ENCODE assay signal across 8 mouse cellular contexts in the genomic region with DNA sequence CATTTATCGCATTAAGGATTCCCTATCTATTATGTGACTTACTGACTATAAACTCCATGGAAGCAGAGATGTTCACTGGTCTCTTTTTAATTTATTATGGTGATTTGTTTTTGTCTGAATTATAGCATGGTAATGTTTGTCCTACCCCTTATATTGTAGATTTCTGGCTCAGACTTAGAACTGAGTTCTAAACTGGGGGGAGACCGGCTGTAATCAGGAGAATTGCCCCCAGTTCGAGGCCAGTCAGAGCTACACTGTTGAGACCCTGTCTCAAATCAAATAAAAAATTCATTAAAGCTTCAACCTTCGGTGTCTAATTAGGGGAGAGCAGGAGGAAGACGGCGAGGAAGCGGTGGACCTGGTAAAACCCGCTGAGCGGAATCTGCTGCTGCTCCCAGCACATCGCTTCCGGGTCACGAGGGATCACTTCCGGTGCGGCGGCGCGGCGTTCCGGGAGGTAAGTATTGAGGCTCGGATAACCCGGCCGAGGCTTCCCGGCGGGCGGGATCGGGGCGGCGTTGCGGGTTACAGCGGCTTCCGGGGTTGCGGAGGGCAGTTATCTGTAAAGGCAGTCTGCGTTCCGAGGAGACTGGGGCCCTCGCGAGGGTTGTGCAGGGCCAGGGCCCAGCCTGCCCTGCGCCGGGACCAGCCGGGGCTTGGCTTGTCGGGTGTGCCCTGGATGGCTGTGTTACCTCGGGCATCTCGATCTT. TPM values are rescaled to one million over a fixed set of nuclear protein-coding genes. Genes with fewer than 3 reads are reported as not detected.
DNase-seq lines count a peak whose midpoint lies in the region; ATAC-seq and TF ChIP-seq lines count a peak whose summit lies in the region.

A gene (plus strand): TSS at position 411 of the 710 bp plus-strand sequence.

- H3K4me3 ChIP-seq in embryonic facial prominence, embryonic 13.5 days: peak within 1 kb of the TSS; percentile 86
- peak within 1 kb of the TSS; percentile 98 for H3K4me3 ChIP-seq in heart, adult 2 months
- peak within 1 kb of the TSS; percentile 74 for H3K4me3 ChIP-seq in limb, embryonic 13.5 days
- H3K4me3 ChIP-seq in midbrain, embryonic 16.5 days (ENCODE audit: low read depth, low read length): peak within 1 kb of the TSS; percentile 86

- peak within 1 kb of the TSS; percentile 93 for H3K27ac ChIP-seq in embryonic facial prominence, embryonic 13.5 days
- H3K27ac ChIP-seq in heart, adult 2 months: peak within 1 kb of the TSS; percentile 81
- peak within 1 kb of the TSS; percentile 87 for H3K27ac ChIP-seq in limb, embryonic 13.5 days
- H3K27ac ChIP-seq in midbrain, embryonic 16.5 days (ENCODE audit: low read length): peak within 1 kb of the TSS; percentile 84

- TF ChIP-seq POLR2A in heart, adult 2 months (IDR thresholded peaks at IDR 0.05; ENCODE audit: insufficient read depth, low read depth, low read length): peak; percentile 93

- no peaks in the 10 kb centered on the region for H3K27me3 ChIP-seq in embryonic facial prominence, embryonic 13.5 days
- no peaks in the 10 kb centered on the region for H3K27me3 ChIP-seq in heart, adult 2 months (ENCODE audit: control insufficient read depth, insufficient read depth, low read length)
- H3K27me3 ChIP-seq in limb, embryonic 13.5 days: no peaks in the 10 kb centered on the region
- no peaks in the 10 kb centered on the region for H3K27me3 ChIP-seq in midbrain, embryonic 16.5 days (ENCODE audit: control insufficient read depth, insufficient read depth, low read depth, low read length)

- peak within 1 kb of the TSS; percentile 83 for H3K4me2 ChIP-seq in embryonic facial prominence, embryonic 13.5 days
- peak within 1 kb of the TSS; percentile 83 for H3K4me2 ChIP-seq in limb, embryonic 13.5 days (replicated peaks)
- peak within 1 kb of the TSS; percentile 93 for H3K4me2 ChIP-seq in midbrain, embryonic 16.5 days (ENCODE audit: low read length)

- peak; percentile 94 for DNase-seq in 3134 (ENCODE audit: extremely low read depth, insufficient read length, low spot score)
- DNase-seq in adrenal gland, postnatal 36 days: peak; percentile 97 to 98
- peak; percentile 95 to 99 for DNase-seq in heart, adult 2 months
- DNase-seq in kidney, adult 8-10 months: peak; percentile 94 to 96
- DNase-seq in spleen, postnatal 10 days (ENCODE audit: low spot score in 2 of 2): peak; percentile 96 to 97

- TF ChIP-seq CTCF in heart, adult 2 months (IDR thresholded peaks at IDR 0.05): no peak

- WGBS in embryonic facial prominence, embryonic 13.5 days: 4% methylated on average over 42 of the region's 42 CpGs
- WGBS in heart, adult 2 months: 3% methylated on average over 42 of the region's 42 CpGs
- 4% methylated on average over 42 of the region's 42 CpGs for WGBS in limb, embryonic 13.5 days
- 4% methylated on average over 42 of the region's 42 CpGs for WGBS in midbrain, embryonic 16.5 days

- ATAC-seq in embryonic facial prominence, embryonic 13.5 days (ENCODE audit: insufficient number of reproducible peaks, insufficient read depth, low FRiP score, low TSS enrichment, low read depth): peak; percentile 74
- peak; percentile 91 for ATAC-seq in limb, embryonic 13.5 days (ENCODE audit: low FRiP score, low read depth)
- peak; percentile 90 for ATAC-seq in midbrain, embryonic 16.5 days

- H3K9me3 ChIP-seq in embryonic facial prominence, embryonic 13.5 days: no peaks in the 10 kb centered on the region
- no peaks in the 10 kb centered on the region for H3K9me3 ChIP-seq in limb, embryonic 13.5 days
- no peaks in the 10 kb centered on the region for H3K9me3 ChIP-seq in midbrain, embryonic 16.5 days (replicated peaks; ENCODE audit: control insufficient read depth, low read length, poor library complexity, severe bottlenecking)

- TF ChIP-seq EP300 in heart, adult 2 months (IDR thresholded peaks at IDR 0.05; ENCODE audit: insufficient read depth, low read depth, low read length): 0 out of 2 replicates have a peak, but pooled peaks have one; percentile 40

- H3K79me2 ChIP-seq in heart, adult 2 months (replicated peaks; ENCODE audit: control insufficient read depth, insufficient read depth, low read length): no peaks in the 10 kb centered on the region

- H3K4me1 ChIP-seq in embryonic facial prominence, embryonic 13.5 days: peaks cover 18% of the 10 kb centered on the region
- peaks cover 4% of the 10 kb centered on the region; the same call in 1 of the 2 replicates for H3K4me1 ChIP-seq in heart, adult 2 months (ENCODE audit: control insufficient read depth, insufficient read depth, low read length)
- H3K4me1 ChIP-seq in limb, embryonic 13.5 days: peaks cover 20% of the 10 kb centered on the region
- H3K4me1 ChIP-seq in midbrain, embryonic 16.5 days (ENCODE audit: control insufficient read depth, insufficient read depth, low read length): peaks cover 15% of the 10 kb centered on the region

- peak within 1 kb of the TSS; percentile 97 for H3K9ac ChIP-seq in embryonic facial prominence, embryonic 13.5 days
- H3K9ac ChIP-seq in heart, adult 2 months (ENCODE audit: low read depth, low read length): peak within 1 kb of the TSS; percentile 95
- H3K9ac ChIP-seq in limb, embryonic 13.5 days: peak within 1 kb of the TSS; percentile 93
- peak within 1 kb of the TSS; percentile 91 for H3K9ac ChIP-seq in midbrain, embryonic 16.5 days (ENCODE audit: low read depth, low read length)

- H3K36me3 ChIP-seq in embryonic facial prominence, embryonic 13.5 days: no peaks in the 10 kb centered on the region
- H3K36me3 ChIP-seq in heart, adult 2 months (ENCODE audit: control insufficient read depth, insufficient read depth, low read length): 0 out of 2 replicates have a peak, but pooled peaks cover 2% of the 10 kb centered on the region
- 0 out of 2 replicates have a peak, but pooled peaks cover 4% of the 10 kb centered on the region for H3K36me3 ChIP-seq in limb, embryonic 13.5 days
- H3K36me3 ChIP-seq in midbrain, embryonic 16.5 days (ENCODE audit: control insufficient read depth, insufficient read depth, low read length): no peaks in the 10 kb centered on the region

- intact Hi-C loops in heart, adult 2 months (cut with DNase I): loop anchor here (2.0 kb wide), 1 partner anchor 89 kb away; no protein-coding TSS in a partner anchor

RNA-seq across cellular contexts. Expression of the gene that starts here (rescaled TPM):
- 10 to 100 TPM; 31.6 to 34.1 TPM for total RNA-seq in adrenal gland, postnatal 36 days (2021)
- 80.6 and 90.9 TPM in 2 replicates for polyA plus RNA-seq in embryonic facial prominence, embryonic 13.5 days (2015; fragmentation: Nextera tagmentation; extraction: Ambion mirVana)
- total RNA-seq in heart, adult 2 months (2021): 10 to 100 TPM; 14.5 to 20.1 TPM
- 42.6 and 44.2 TPM in 2 replicates for polyA plus RNA-seq in heart, adult 2 months (2012; rRNA removed)
- polyA plus RNA-seq in limb, embryonic 13.5 days (2015; fragmentation: Nextera tagmentation; extraction: Ambion mirVana): 93.8 and 104 TPM in 2 replicates
- polyA plus RNA-seq in midbrain, embryonic 16.5 days (2015; fragmentation: Nextera tagmentation; extraction: Ambion mirVana): 94.6 and 111 TPM in 2 replicates

Comparison
In these comparisons a context has a peak if more than half of its experiments do, and no peak if none do; other contexts are left out.
1. Peak in every context shown above with its lines: DNase-seq, ATAC-seq, H3K4me3 ChIP-seq and H3K27ac ChIP-seq.